Mouse (Mus musculus) spleen, postnatal 14 days (tissue): ENCODE measurements around the gene Arntl.

ENCODE experiments used
- DNase-seq, 2 experiments: peaks; one replicate each; pipeline ENCODE4 v3.0.0; 2021 to 2022; ENCODE audit warnings: low spot score in 2 of 2

Gene Arntl

DNA sequence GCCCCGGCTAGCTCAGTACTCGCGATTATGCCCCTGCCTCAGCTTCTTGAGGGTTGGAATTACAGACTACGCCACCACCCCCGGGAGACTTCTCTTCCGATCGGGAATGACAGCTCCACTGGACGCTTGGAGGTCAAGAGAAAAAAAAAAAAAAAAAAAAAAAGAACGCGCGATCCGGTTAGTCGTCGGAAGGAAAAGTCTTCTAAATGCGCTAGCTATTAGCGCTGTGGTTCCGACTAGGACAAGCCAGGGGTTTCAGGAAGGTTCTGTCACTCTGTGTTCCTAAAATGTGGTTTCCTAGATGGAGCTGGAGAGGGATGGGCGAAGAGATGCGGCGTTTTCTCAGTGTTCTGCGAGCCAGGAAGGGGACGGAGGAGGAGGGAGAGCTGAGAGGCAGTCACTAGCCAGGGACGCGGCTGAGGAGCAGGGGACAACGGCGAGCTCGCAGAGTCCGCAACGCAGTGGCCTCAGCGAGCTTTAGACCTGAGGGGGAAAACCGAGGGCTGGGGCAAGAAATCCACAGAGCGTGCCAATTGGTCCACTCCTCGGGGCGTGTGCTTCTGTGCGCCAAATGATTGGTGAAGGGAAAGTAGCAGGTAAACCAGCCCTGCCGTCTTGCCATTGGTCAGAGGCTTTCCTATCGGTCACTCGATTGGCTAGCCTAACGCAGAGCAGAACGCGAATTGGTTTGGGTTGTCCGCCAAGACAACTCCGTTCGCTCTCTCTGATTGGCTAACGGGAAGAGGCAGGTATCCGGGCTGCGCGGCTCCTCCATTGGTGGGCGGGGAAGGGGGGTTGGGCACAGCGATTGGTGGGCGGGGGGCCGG is at the start of gene Arntl:
Arntl (plus strand) TSS at position 822 of the 827 bp plus-strand sequence.
- peak; percentile 54 to 65 for DNase-seq

GRCm38 (mm10) chr7:113161077-113161698 is 46.1 kb upstream of the Arntl start:
- DNase-seq: no peak

DNA sequence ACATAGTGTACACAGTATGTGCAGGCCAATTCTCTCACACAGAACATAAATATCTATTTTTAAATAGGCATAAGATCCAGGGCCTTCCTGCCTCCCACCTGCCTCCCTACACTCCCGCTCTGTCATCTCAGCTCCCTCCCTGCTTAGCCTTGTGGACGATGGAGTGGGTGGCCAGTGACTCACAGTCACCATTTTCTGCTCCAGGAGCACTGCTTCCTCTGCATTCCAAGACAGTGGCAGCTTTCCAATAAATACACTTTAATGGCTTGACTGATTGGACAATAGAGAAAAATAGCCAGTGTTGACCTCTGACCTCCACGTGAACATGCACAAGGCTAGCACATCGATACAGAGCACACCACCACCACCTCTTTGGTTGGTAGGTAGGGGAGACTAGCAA is 42.5 kb upstream of the Arntl start:
- DNase-seq: no peak

DNA sequence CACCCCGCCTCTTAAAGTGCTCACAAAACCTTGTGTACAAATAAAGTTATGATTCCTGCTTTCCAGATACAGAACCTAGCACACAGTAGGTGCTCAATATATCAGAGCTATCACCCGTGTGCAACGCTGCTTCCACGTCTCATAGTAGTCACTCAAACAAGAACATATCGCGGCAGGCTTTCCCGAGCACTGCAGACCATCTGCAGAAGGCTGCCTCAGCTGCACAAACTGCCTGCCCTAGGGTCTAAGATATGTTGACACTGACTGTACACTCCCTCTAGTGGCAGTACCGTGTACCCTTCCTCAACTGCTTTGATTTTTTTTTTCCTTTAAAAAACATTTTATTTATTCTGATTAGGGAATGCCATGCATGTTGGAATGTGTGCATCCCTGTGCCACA is 40.2 kb upstream of the Arntl start:
- no peak for DNase-seq

- no peak for DNase-seq
Measured at GRCm38 (mm10) chr7:113168609-113169008, 38.7 kb upstream of the Arntl start.

- no peak for DNase-seq
Measured at GRCm38 (mm10) chr7:113172425-113172824, 34.8 kb upstream of the Arntl start.

GRCm38 (mm10) chr7:113175481-113175880 is 31.8 kb upstream of the Arntl start:
- DNase-seq: no peak

DNA sequence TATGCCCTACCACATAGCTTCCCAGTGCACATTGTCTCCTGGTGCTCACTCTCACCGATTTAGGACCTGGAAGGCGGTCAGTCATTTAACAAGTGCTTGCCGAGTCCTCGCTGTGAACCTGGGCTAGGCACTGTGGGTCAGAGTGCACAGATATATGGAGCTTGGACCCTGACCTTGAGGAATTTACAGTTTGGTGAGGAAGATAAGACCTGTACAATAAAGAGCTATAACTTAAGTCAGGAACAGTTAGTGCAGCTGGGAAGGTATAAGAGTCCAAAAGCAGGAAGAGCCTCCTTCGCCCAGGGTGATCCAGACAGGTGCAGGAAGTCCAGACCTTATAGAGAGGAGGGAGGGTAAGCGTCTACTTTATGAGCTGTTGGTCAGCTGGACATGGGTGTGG is 29.2 kb upstream of the Arntl start:
- DNase-seq: no peak

DNA sequence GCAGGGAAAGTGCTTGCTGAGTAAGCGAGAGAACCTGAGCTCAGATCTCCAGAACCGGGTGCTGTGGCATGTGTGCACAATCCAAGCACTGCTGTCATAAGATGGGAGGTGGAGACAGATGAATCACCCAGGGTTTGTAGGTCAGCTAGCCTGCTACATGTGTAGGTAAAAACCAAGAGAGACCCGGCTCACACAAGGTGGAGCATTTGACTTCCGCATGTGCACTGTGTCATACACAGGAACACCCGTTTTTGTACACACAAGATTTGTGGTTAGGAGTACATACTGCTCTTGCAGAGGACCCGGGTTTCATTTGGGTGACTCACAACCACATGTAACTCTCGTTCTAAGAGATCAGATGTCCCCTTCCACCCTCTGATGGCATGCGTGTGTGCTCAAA is 23.5 kb upstream of the Arntl start:
- DNase-seq: no peak

- DNase-seq: no peak
Measured at GRCm38 (mm10) chr7:113185056-113185455, 22.2 kb upstream of the Arntl start.

GRCm38 (mm10) chr7:113186041-113186800 is 21.0 kb upstream of the Arntl start:
- no peak for DNase-seq

DNA sequence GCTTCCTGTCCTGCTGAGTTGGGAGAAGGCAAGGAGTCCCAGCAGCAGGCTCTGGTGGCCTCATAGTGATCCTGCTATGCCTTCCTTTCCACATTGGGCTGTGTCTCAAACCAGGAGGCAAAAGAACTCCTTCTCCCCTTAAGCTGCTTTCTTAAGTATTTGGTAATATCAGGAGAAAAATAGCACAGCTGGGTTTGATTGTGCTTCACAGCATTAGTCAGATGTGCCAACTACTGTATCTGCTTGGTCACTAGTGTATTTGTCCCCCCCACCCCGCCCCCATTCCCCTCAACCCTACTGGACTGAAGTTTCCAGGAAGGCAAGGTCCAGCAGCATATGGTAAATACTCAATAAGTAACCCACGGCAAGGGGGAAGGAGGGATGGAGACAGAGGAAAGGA is 19.2 kb upstream of the Arntl start:
- DNase-seq: no peak

DNA sequence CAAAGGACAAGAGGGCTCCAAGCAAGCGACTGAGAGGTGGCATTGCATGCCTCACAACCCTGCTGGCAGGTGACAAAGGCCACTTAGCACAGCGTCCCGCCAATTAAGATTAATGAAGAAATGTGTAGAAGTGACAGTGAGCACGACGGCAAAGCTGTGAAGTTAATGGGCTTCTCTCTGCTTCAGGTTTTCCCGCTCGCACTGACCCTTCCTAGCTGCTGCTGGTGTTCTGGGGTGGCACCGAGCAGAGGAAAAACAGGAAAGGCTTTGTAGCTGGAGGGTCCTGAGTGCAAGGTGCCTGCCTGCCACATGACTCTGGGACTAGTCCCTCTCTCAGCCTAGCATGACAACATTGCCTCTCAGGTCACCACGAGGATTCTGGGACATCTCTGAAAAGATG is 18.7 kb upstream of the Arntl start:
- no peak for DNase-seq

- no peak for DNase-seq
Measured at GRCm38 (mm10) chr7:113191787-113192186, 15.5 kb upstream of the Arntl start.

- no peak for DNase-seq
Measured at GRCm38 (mm10) chr7:113192714-113193365, 14.4 kb upstream of the Arntl start.

DNA sequence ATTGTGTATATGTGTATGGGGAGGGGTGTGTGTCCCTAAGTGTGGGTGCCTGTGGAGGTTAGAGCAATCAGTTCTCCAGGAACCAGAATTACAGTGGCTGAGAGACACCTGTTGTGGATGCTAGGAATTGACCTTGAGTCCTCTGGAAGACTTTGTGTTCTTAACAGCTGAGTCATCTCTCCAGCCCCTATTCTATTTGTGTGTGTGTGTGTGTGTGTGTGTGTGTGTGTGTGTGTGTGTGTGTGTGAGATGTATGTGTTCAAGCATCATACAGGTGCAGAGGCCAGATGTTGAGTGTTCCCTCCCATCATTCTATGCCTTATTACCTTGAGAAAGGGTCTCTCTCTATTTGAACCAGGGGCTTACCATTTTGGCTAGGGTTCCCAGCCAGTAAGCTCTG is 13.4 kb upstream of the Arntl start:
- DNase-seq: no peak

GRCm38 (mm10) chr7:113195271-113195670 is 12.0 kb upstream of the Arntl start:
- DNase-seq: no peak

DNA sequence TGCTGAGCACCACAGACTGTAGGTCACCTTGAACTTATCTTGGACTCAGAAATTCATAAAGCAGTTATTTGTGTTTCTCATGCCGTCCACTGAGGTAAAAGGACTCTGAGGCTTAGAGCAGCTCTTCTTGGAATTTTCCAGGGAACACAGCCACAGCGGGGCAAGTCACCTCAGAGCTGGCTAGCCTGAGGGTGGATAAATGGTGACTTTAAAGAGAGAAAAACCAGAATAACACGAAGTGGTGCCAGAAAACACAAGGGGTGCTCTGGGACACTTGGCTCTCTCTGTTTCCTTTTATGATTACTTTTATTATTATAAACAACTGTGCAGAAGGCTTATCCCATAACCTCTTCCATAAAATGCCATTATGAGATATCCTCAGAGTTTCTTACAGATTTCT is 11.1 kb upstream of the Arntl start:
- DNase-seq: no peak

- DNase-seq: peak in 1 of 2 experiments; percentile 4
Measured at GRCm38 (mm10) chr7:113197161-113197775, 10.0 kb upstream of the Arntl start.

- DNase-seq: no peak
Measured at GRCm38 (mm10) chr7:113201584-113201983, 5.7 kb upstream of the Arntl start.
